Mouse (Mus musculus) fat pad, adult 2 months (tissue): ENCODE results near the gene Timd4.

Experiments used
- DNase-seq: peaks from one replicate; pipeline ENCODE4 v3.0.0-alpha.2; 2011; ENCODE audit warnings: low read depth, low spot score; ENCODE audit errors: extremely low read depth

Timd4 gene

GRCm38 (mm10) chr11:46810511-46810910, at the start of gene Timd4:
Gene Timd4 (plus strand): TSS chr11:46810800.
- no peak for DNase-seq

GRCm38 (mm10) chr11:46776879-46777278, 33.7 kb upstream of the Timd4 start:
- no peak for DNase-seq

GRCm38 (mm10) chr11:46779811-46780210, 30.8 kb upstream of the Timd4 start:
- DNase-seq, result no peak

- DNase-seq, result no peak
Measured at GRCm38 (mm10) chr11:46804440-46804839, 6.2 kb upstream of the Timd4 start.

GRCm38 (mm10) chr11:46817692-46818091, 7.1 kb downstream of the Timd4 start:
- no peak for DNase-seq

- DNase-seq, result no peak
Measured at GRCm38 (mm10) chr11:46819930-46820329, 9.3 kb downstream of the Timd4 start.

GRCm38 (mm10) chr11:46830348-46830747, 19.7 kb downstream of the Timd4 start:
- no peak for DNase-seq

GRCm38 (mm10) chr11:46835080-46835479, 24.5 kb downstream of the Timd4 start:
- DNase-seq, result no peak

- DNase-seq, result no peak
Measured at GRCm38 (mm10) chr11:46842015-46842726, 31.6 kb downstream of the Timd4 start.

- no peak for DNase-seq
Measured at GRCm38 (mm10) chr11:46846661-46847060, 36.1 kb downstream of the Timd4 start.

GRCm38 (mm10) chr11:46847827-46848220, 37.2 kb downstream of the Timd4 start:
- no peak for DNase-seq

- no peak for DNase-seq
Measured at GRCm38 (mm10) chr11:46848221-46848971, 37.8 kb downstream of the Timd4 start.

- no peak for DNase-seq
Measured at GRCm38 (mm10) chr11:46864809-46865208, 54.2 kb downstream of the Timd4 start.

GRCm38 (mm10) chr11:46868594-46868993, 58.0 kb downstream of the Timd4 start:
- DNase-seq, result no peak

- DNase-seq, result no peak
Measured at GRCm38 (mm10) chr11:46875774-46876173, 65.2 kb downstream of the Timd4 start.

GRCm38 (mm10) chr11:46882456-46882855, 71.9 kb downstream of the Timd4 start:
- DNase-seq, result no peak

GRCm38 (mm10) chr11:46889093-46889492, 78.5 kb downstream of the Timd4 start:
- DNase-seq, result no peak
